Mouse (Mus musculus) liver, embryonic 13.5 days (tissue): Measurements from ENCODE around the gene Nanos2. TPM values are rescaled to one million over a fixed set of nuclear protein-coding genes. Genes with fewer than 3 reads are reported as not detected.
A peak's percentile ranks its signal among the peaks of the same experiment; 100 is the strongest.

Experiments used
- ATAC-seq: fragments of 200-750 bp; cut with Nextera tagmentation; 2 replicates; pipeline ENCODE4 v1.8.0; 2017; ENCODE audit warnings: low read depth, mild to moderate bottlenecking, moderate number of reproducible peaks, moderate library complexity
- DNase-seq: peaks from one replicate; pipeline ENCODE4 v3.0.0; 2022
- H3K27ac ChIP-seq: fragments of 300-500 bp; sonication (generic); 2 replicates; pipeline ENCODE4 v1.5.1; 2015; ENCODE audit warnings: moderate library complexity, mild to moderate bottlenecking, inconsistent platforms
- H3K27me3 ChIP-seq: fragments of 300-500 bp; sonication (generic); 2 replicates; pipeline ENCODE4 v1.6.1; 2015; ENCODE audit warnings: mild to moderate bottlenecking, inconsistent platforms
- H3K36me3 ChIP-seq: fragments of 300-500 bp; sonication (generic); 2 replicates; pipeline ENCODE4 v1.6.1; 2015; ENCODE audit warnings: mild to moderate bottlenecking, inconsistent platforms
- H3K4me1 ChIP-seq: fragments of 300-500 bp; sonication (generic); replicated peaks from 2 replicates; pipeline ENCODE4 v1.6.1; 2015; ENCODE audit warnings: inconsistent platforms
- H3K4me2 ChIP-seq: fragments of 300-500 bp; sonication (generic); 2 replicates; pipeline ENCODE4 v1.6.1; 2015; ENCODE audit warnings: inconsistent platforms, mild to moderate bottlenecking, moderate library complexity
- H3K4me3 ChIP-seq: fragments of 300-500 bp; sonication (generic); replicated peaks from 2 replicates; pipeline ENCODE4 v1.5.1; 2015; ENCODE audit warnings: mild to moderate bottlenecking, inconsistent platforms
- H3K9ac ChIP-seq: fragments of 300-500 bp; sonication (generic); 2 replicates; pipeline ENCODE4 v1.6.1; 2015; ENCODE audit warnings: mild to moderate bottlenecking, inconsistent platforms
- H3K9me3 ChIP-seq: fragments of 300-500 bp; sonication (generic); replicated peaks from 2 replicates; pipeline ENCODE4 v1.6.1; 2016; ENCODE audit warnings: inconsistent platforms
- WGBS: fragments of 180-500 bp; shearing (Covaris S2); methylation state at CpG from one replicate; pipeline ENCODE4 v1.1.7; 2015; ENCODE audit not compliant: insufficient replicate concordance; 5-methylcytosine and 5-hydroxymethylcytosine counted together
- polyA plus RNA-seq: library from polyadenylated mRNA; unstranded; fragments of >200 nt; fragmentation: Nextera tagmentation; extraction: Ambion mirVana; gene quantifications from 2 replicates; pipeline ENCODE4 v1.2.1, GENCODE M21; 2015

The Nanos2 gene
- polyA plus RNA-seq, 1 experiment from 2014 or later: not detected

- no peak for ATAC-seq
- 67% methylated on average over 7 of the region's 7 CpGs for WGBS
- Histone ChIP-seq H3K27ac (no peak overlapping the region), H3K4me1 (peaks cover 7% of the 10 kb centered on the region; the same call in 1 of the 2 replicates), H3K9me3 (no peaks in the 10 kb centered on the region), H3K4me2 (no peak overlapping the region), H3K9ac (no peak overlapping the region), H3K4me3 (no peak overlapping the region), H3K36me3 (peaks cover 9% of the 10 kb centered on the region; the same call in 1 of the 2 replicates), H3K27me3 (peaks cover 44% of the 10 kb centered on the region)
- no peak for DNase-seq
Measured at GRCm38 (mm10) chr7:19017909-19018308, 30.7 kb downstream of the Nanos2 start.

- 0 out of 2 replicates have a peak overlapping the region, but pooled peaks have one; percentile 56 for H3K9ac ChIP-seq
- no peak for ATAC-seq
Measured at GRCm38 (mm10) chr7:19021048-19021447, 33.8 kb downstream of the Nanos2 start.

GRCm38 (mm10) chr7:19022189-19022958 is 35.2 kb downstream of the Nanos2 start:
- 0 out of 2 replicates have a peak, but pooled peaks cover 3% of the 10 kb centered on the region for H3K36me3 ChIP-seq
- peak overlapping the region; percentile 48 for H3K4me2 ChIP-seq
- H3K27me3 ChIP-seq: peaks cover 47% of the 10 kb centered on the region
- no peak for ATAC-seq
- no peak overlapping the region; the same call in 1 of the 2 replicates for H3K27ac ChIP-seq
- H3K4me3 ChIP-seq: peak overlapping the region; percentile 98
- no peaks in the 10 kb centered on the region for H3K9me3 ChIP-seq
- no peak for DNase-seq
- 43% methylated on average over 18 of the region's 18 CpGs for WGBS
- peaks cover 33% of the 10 kb centered on the region for H3K4me1 ChIP-seq
- peak overlapping the region; percentile 56 for H3K9ac ChIP-seq

More at GRCm38 (mm10) chr7:19021048-19021447, 33.8 kb downstream of the Nanos2 start:
- H3K36me3 ChIP-seq: no peaks in the 10 kb centered on the region
- no peak for DNase-seq
- H3K27me3 ChIP-seq: peaks cover 47% of the 10 kb centered on the region
- H3K9me3 ChIP-seq: no peaks in the 10 kb centered on the region
- 9% methylated on average over 8 of the region's 8 CpGs for WGBS
- peaks cover 22% of the 10 kb centered on the region for H3K4me1 ChIP-seq
- no peak overlapping the region for H3K27ac ChIP-seq
- peak overlapping the region; percentile 48 for H3K4me2 ChIP-seq
- H3K4me3 ChIP-seq: peak overlapping the region; percentile 98

- 3% methylated on average over 30 of the region's 30 CpGs for WGBS
- Histone ChIP-seq H3K4me3 (peak within 1 kb of the TSS; percentile 98), H3K27ac (peak within 1 kb of the TSS; percentile 83), H3K27me3 (peaks cover 47% of the 10 kb centered on the region), H3K4me2 (peak within 1 kb of the TSS; percentile 97), H3K4me1 (peaks cover 37% of the 10 kb centered on the region), H3K9ac (peak within 1 kb of the TSS; percentile 97), H3K36me3 (peaks cover 6% of the 10 kb centered on the region; the same call in 1 of the 2 replicates), H3K9me3 (no peaks in the 10 kb centered on the region)
- peak; percentile 19 for ATAC-seq
- DNase-seq: peak; percentile 39
Measured at GRCm38 (mm10) chr7:19023357-19023814, 36.2 kb downstream of the Nanos2 start, which contains the start of gene Foxa3. Foxa3 (minus strand) TSS chr7:19023538.

- Histone ChIP-seq H3K9ac (peak within 1 kb of the TSS; percentile 97), H3K4me1 (peaks cover 41% of the 10 kb centered on the region), H3K36me3 (peaks cover 14% of the 10 kb centered on the region), H3K4me3 (peak within 1 kb of the TSS; percentile 98), H3K9me3 (no peaks in the 10 kb centered on the region), H3K27me3 (peaks cover 47% of the 10 kb centered on the region), H3K27ac (peak within 1 kb of the TSS; percentile 83), H3K4me2 (peak within 1 kb of the TSS; percentile 97)
- WGBS: under 1% methylated on average over 50 of the region's 50 CpGs
- DNase-seq: peak; percentile 94
- ATAC-seq: peak; percentile 92
Measured at GRCm38 (mm10) chr7:19024096-19024506, 36.9 kb downstream of the Nanos2 start, which contains the start of gene Sympk. Sympk (plus strand) TSS chr7:19024377.

GRCm38 (mm10) chr7:19024581-19025255 is 37.5 kb downstream of the Nanos2 start:
- H3K9ac ChIP-seq: peak overlapping the region; percentile 97
- H3K4me1 ChIP-seq: peaks cover 43% of the 10 kb centered on the region
- H3K4me3 ChIP-seq: peak overlapping the region; percentile 98
- H3K27me3 ChIP-seq: peaks cover 42% of the 10 kb centered on the region
- WGBS: under 1% methylated on average over 36 of the region's 36 CpGs
- peak overlapping the region; percentile 97 for H3K4me2 ChIP-seq
- peak overlapping the region; percentile 83 for H3K27ac ChIP-seq
- H3K36me3 ChIP-seq: peaks cover 20% of the 10 kb centered on the region
- ATAC-seq (peak; percentile 56), DNase-seq (no peak)
- H3K9me3 ChIP-seq: no peaks in the 10 kb centered on the region

- H3K9ac ChIP-seq: no peak overlapping the region
- H3K27me3 ChIP-seq: peaks cover 9% of the 10 kb centered on the region
- H3K36me3 ChIP-seq: peaks cover 53% of the 10 kb centered on the region
- no peak overlapping the region for H3K4me3 ChIP-seq
- H3K9me3 ChIP-seq: no peaks in the 10 kb centered on the region
- H3K4me2 ChIP-seq: no peak overlapping the region
- peaks cover 43% of the 10 kb centered on the region for H3K4me1 ChIP-seq
- DNase-seq (no peak), ATAC-seq (no peak)
- H3K27ac ChIP-seq: no peak overlapping the region
Measured at GRCm38 (mm10) chr7:19028067-19028466, 40.9 kb downstream of the Nanos2 start.

GRCm38 (mm10) chr7:19029084-19029653 is 42.0 kb downstream of the Nanos2 start:
- H3K36me3 ChIP-seq: peaks cover 62% of the 10 kb centered on the region
- no peak for DNase-seq
- H3K27ac ChIP-seq: no peak overlapping the region; the same call in 1 of the 2 replicates
- no peaks in the 10 kb centered on the region for H3K27me3 ChIP-seq
- H3K4me1 ChIP-seq: peaks cover 35% of the 10 kb centered on the region
- no peak overlapping the region for H3K4me3 ChIP-seq
- H3K9me3 ChIP-seq: no peaks in the 10 kb centered on the region
- no peak overlapping the region for H3K4me2 ChIP-seq
- no peak overlapping the region for H3K9ac ChIP-seq
- WGBS: 64% methylated on average over 6 of the region's 6 CpGs
- ATAC-seq: no peak

- WGBS: 82% methylated on average over 4 of the region's 4 CpGs
- Histone ChIP-seq H3K36me3 (peaks cover 84% of the 10 kb centered on the region), H3K9ac (no peak overlapping the region), H3K27me3 (no peaks in the 10 kb centered on the region), H3K4me1 (peaks cover 15% of the 10 kb centered on the region), H3K9me3 (no peaks in the 10 kb centered on the region), H3K4me3 (no peak overlapping the region), H3K27ac (no peak overlapping the region), H3K4me2 (no peak overlapping the region)
- DNase-seq: no peak
- ATAC-seq: no peak
Measured at GRCm38 (mm10) chr7:19031641-19032040, 44.4 kb downstream of the Nanos2 start.
